Mouse (Mus musculus): ENCODE results near the gene Nup188. TPM values are rescaled to one million over a fixed set of nuclear protein-coding genes. Genes with fewer than 3 reads are reported as not detected.

Gene Nup188
- polyA plus RNA-seq, 1 experiment from 2014 or later, result 7.5 TPM

GRCm38 (mm10) chr2:30261064-30261736 lies 25.0 kb upstream of the Nup188 start:
- WGBS (ENCODE audit: insufficient replicate concordance), result 83% methylated on average over 4 of the region's 4 CpGs
- H3K36me3 ChIP-seq (replicated peaks; ENCODE audit: insufficient read depth, low read length), result peaks cover 62% of the 10 kb centered on the region
- H3K9ac ChIP-seq (replicated peaks), result no peak overlapping the region

GRCm38 (mm10) chr2:30261921-30262839 lies 24.0 kb upstream of the Nup188 start:
- 89% methylated on average over 18 of the region's 18 CpGs for whole genome bisulfite sequencing (ENCODE audit: insufficient replicate concordance)
- no peak overlapping the region for H3K4me3 ChIP-seq (ENCODE audit: low read depth, low read length)
- no peak for TF ChIP-seq EP300 (IDR thresholded peaks at IDR 0.05; ENCODE audit: low read depth)
- TF ChIP-seq CTCF (IDR thresholded peaks at IDR 0.05; ENCODE audit: low read depth), result no peak
- H3K9ac ChIP-seq (replicated peaks), result no peak overlapping the region
- H3K4me2 ChIP-seq (ENCODE audit: low read depth, low read length), result no peak overlapping the region
- no peaks in the 10 kb centered on the region for H3K27me3 ChIP-seq (ENCODE audit: insufficient read depth, low read length)
- H3K27ac ChIP-seq (ENCODE audit: low read depth), result no peak overlapping the region
- no peaks in the 10 kb centered on the region for H3K9me3 ChIP-seq (ENCODE audit: low read length)
- H3K36me3 ChIP-seq (replicated peaks; ENCODE audit: insufficient read depth, low read length), result peaks cover 53% of the 10 kb centered on the region
- DNase-seq (no peak), ATAC-seq (no peak)
- peaks cover 39% of the 10 kb centered on the region for H3K4me1 ChIP-seq (ENCODE audit: insufficient read depth)

More at GRCm38 (mm10) chr2:30261064-30261736, 25.0 kb upstream of the Nup188 start:
- no peaks in the 10 kb centered on the region for H3K27me3 ChIP-seq (ENCODE audit: insufficient read depth, low read length)
- H3K27ac ChIP-seq (ENCODE audit: low read depth), result no peak overlapping the region
- H3K4me3 ChIP-seq (ENCODE audit: low read depth, low read length), result no peak overlapping the region
- H3K4me2 ChIP-seq (ENCODE audit: low read depth, low read length), result no peak overlapping the region
- TF ChIP-seq CTCF (IDR thresholded peaks at IDR 0.05; ENCODE audit: low read depth) (peak; percentile 43; the same call in 1 of the 2 replicates), EP300 (IDR thresholded peaks at IDR 0.05; ENCODE audit: low read depth) (no peak)
- peaks cover 30% of the 10 kb centered on the region for H3K4me1 ChIP-seq (ENCODE audit: insufficient read depth)
- DNase-seq (no peak), ATAC-seq (no peak)
- H3K9me3 ChIP-seq (ENCODE audit: low read length), result no peaks in the 10 kb centered on the region

GRCm38 (mm10) chr2:30262840-30263441 lies 23.3 kb upstream of the Nup188 start:
- H3K27ac ChIP-seq (ENCODE audit: low read depth), result no peak overlapping the region
- H3K4me2 ChIP-seq (ENCODE audit: low read depth, low read length), result no peak overlapping the region
- no peak overlapping the region for H3K9ac ChIP-seq (replicated peaks)
- WGBS (ENCODE audit: insufficient replicate concordance), result 71% methylated on average over 4 of the region's 4 CpGs
- no peaks in the 10 kb centered on the region for H3K27me3 ChIP-seq (ENCODE audit: insufficient read depth, low read length)
- ATAC-seq (no peak), DNase-seq (no peak)
- H3K4me1 ChIP-seq (ENCODE audit: insufficient read depth), result peaks cover 39% of the 10 kb centered on the region
- peaks cover 45% of the 10 kb centered on the region for H3K36me3 ChIP-seq (replicated peaks; ENCODE audit: insufficient read depth, low read length)
- no peaks in the 10 kb centered on the region for H3K9me3 ChIP-seq (ENCODE audit: low read length)
- TF ChIP-seq CTCF (IDR thresholded peaks at IDR 0.05; ENCODE audit: low read depth) (no peak), EP300 (IDR thresholded peaks at IDR 0.05; ENCODE audit: low read depth) (no peak)
- H3K4me3 ChIP-seq (ENCODE audit: low read depth, low read length), result no peak overlapping the region

GRCm38 (mm10) chr2:30263811-30264210 lies 22.4 kb upstream of the Nup188 start:
- H3K36me3 ChIP-seq (replicated peaks; ENCODE audit: insufficient read depth, low read length), result peaks cover 42% of the 10 kb centered on the region
- no peak overlapping the region; the same call in 1 of the 2 replicates for H3K27ac ChIP-seq (ENCODE audit: low read depth)
- DNase-seq (no peak), ATAC-seq (no peak)
- 86% methylated on average over 6 of the region's 6 CpGs for WGBS (ENCODE audit: insufficient replicate concordance)
- no peaks in the 10 kb centered on the region for H3K27me3 ChIP-seq (ENCODE audit: insufficient read depth, low read length)
- no peak overlapping the region for H3K4me3 ChIP-seq (ENCODE audit: low read depth, low read length)
- no peaks in the 10 kb centered on the region for H3K9me3 ChIP-seq (ENCODE audit: low read length)
- peaks cover 47% of the 10 kb centered on the region for H3K4me1 ChIP-seq (ENCODE audit: insufficient read depth)
- H3K4me2 ChIP-seq (ENCODE audit: low read depth, low read length), result no peak overlapping the region
- H3K9ac ChIP-seq (replicated peaks), result no peak overlapping the region
- TF ChIP-seq CTCF (IDR thresholded peaks at IDR 0.05; ENCODE audit: low read depth), result no peak

GRCm38 (mm10) chr2:30264671-30265519 lies 21.3 kb upstream of the Nup188 start:
- H3K36me3 ChIP-seq (replicated peaks; ENCODE audit: insufficient read depth, low read length), result peaks cover 36% of the 10 kb centered on the region
- peak overlapping the region; percentile 91 for H3K27ac ChIP-seq (ENCODE audit: low read depth)
- WGBS (ENCODE audit: insufficient replicate concordance), result 63% methylated on average over 7 of the region's 7 CpGs
- H3K4me2 ChIP-seq (ENCODE audit: low read depth, low read length), result no peak overlapping the region
- peaks cover 45% of the 10 kb centered on the region for H3K4me1 ChIP-seq (ENCODE audit: insufficient read depth)
- H3K4me3 ChIP-seq (ENCODE audit: low read depth, low read length), result no peak overlapping the region
- DNase-seq, result no peak
- H3K27me3 ChIP-seq (ENCODE audit: insufficient read depth, low read length), result no peaks in the 10 kb centered on the region
- H3K9me3 ChIP-seq (ENCODE audit: low read length), result no peaks in the 10 kb centered on the region
- no peak for ATAC-seq
- H3K9ac ChIP-seq (replicated peaks), result no peak overlapping the region; the same call in 1 of the 2 replicates
- TF ChIP-seq EP300 (IDR thresholded peaks at IDR 0.05; ENCODE audit: low read depth) (no peak), CTCF (IDR thresholded peaks at IDR 0.05; ENCODE audit: low read depth) (no peak)
